Mouse (Mus musculus): ENCODE results near the gene Smpdl3b.
"Not testable (repeated sequence)": the region's sequence is repeated elsewhere in the genome, so short reads cannot be mapped to it uniquely, and the experiment has no call there.

DNA sequence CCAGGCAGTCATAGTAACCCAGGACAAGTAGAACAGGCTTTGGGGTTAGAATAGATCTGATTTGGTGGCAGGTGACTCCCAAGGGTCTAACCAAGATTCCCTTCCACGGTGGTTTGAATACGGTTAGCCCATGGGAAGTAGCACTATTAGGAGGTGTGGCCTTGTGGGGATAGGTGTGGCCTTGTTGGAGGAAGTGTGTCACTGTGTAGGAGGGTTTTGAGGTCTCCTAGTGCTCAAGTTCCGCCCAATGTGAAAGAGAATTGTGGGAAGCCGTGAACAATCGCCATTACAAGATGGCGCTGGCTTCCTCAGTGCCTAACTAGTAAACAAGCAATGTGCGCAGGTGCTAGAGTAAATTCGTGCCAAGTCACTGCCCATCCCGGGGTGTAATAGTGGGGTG lies 19.9 kb downstream of the Smpdl3b start:
- TF ChIP-seq POLR2A (IDR thresholded peaks at IDR 0.05; ENCODE audit: low read depth, low read length); CTCF (conservative IDR thresholded peaks at IDR 0.05; ENCODE audit: insufficient read depth, insufficient read length, low read depth, low read length): not testable (repeated sequence)
